Mouse (Mus musculus): Measurements from ENCODE around the gene Olfml2b.

GRCm38 (mm10) chr1:170704911-170705594 lies 60.7 kb downstream of the Olfml2b start:
- TF ChIP-seq CTCF (IDR thresholded peaks at IDR 0.05; ENCODE audit: low read depth, low read length) (no peak), POLR2A (IDR thresholded peaks at IDR 0.05; ENCODE audit: insufficient read depth, low read length) (no peak)
